Mouse (Mus musculus) forebrain, embryonic 10.5 days (tissue): ENCODE results near the gene Fbxo40. TPM values are rescaled to one million over a fixed set of nuclear protein-coding genes. Genes with fewer than 3 reads are reported as not detected.

Experiments
- DNase-seq: peaks from one replicate; pipeline ENCODE4 v3.0.0-alpha.2; 2017; ENCODE audit warnings: low spot score; ENCODE audit errors: extremely low spot score
- H3K27ac ChIP-seq: fragments of 300-500 bp; sonication (generic); 2 replicates; pipeline ENCODE4 v1.5.1; 2016; ENCODE audit warnings: mild to moderate bottlenecking
- H3K27me3 ChIP-seq: fragments of 300-500 bp; sonication (generic); 2 replicates; pipeline ENCODE4 v1.6.1; 2016; ENCODE audit warnings: mild to moderate bottlenecking; ENCODE audit not compliant: poor library complexity, severe bottlenecking
- H3K36me3 ChIP-seq: fragments of 300-500 bp; sonication (generic); replicated peaks from 2 replicates; pipeline ENCODE4 v1.6.1; 2016; ENCODE audit warnings: mild to moderate bottlenecking, moderate library complexity
- H3K4me1 ChIP-seq: fragments of 300-500 bp; sonication (generic); 2 replicates; pipeline ENCODE4 v1.6.1; 2016
- H3K4me3 ChIP-seq: fragments of 300-500 bp; sonication (generic); 2 replicates; pipeline ENCODE4 v1.5.1; 2016; ENCODE audit warnings: mild to moderate bottlenecking, moderate library complexity
- H3K9me3 ChIP-seq: fragments of 300-500 bp; sonication (generic); 2 replicates; pipeline ENCODE4 v1.6.1; 2016; ENCODE audit warnings: mild to moderate bottlenecking, moderate library complexity
- WGBS: fragments of 180-500 bp; shearing (Covaris S2); methylation state at CpG from one replicate; pipeline ENCODE4 v1.1.7; 2016; 5-methylcytosine and 5-hydroxymethylcytosine counted together
- polyA plus RNA-seq: library from polyadenylated mRNA; unstranded; fragments of >200 nt; fragmentation: Nextera tagmentation; extraction: Ambion mirVana; gene quantifications from 2 replicates; pipeline ENCODE4 v1.2.1, GENCODE M21; 2016

Fbxo40 gene
- polyA plus RNA-seq, 1 experiment from 2014 or later: 0.12 TPM

DNA sequence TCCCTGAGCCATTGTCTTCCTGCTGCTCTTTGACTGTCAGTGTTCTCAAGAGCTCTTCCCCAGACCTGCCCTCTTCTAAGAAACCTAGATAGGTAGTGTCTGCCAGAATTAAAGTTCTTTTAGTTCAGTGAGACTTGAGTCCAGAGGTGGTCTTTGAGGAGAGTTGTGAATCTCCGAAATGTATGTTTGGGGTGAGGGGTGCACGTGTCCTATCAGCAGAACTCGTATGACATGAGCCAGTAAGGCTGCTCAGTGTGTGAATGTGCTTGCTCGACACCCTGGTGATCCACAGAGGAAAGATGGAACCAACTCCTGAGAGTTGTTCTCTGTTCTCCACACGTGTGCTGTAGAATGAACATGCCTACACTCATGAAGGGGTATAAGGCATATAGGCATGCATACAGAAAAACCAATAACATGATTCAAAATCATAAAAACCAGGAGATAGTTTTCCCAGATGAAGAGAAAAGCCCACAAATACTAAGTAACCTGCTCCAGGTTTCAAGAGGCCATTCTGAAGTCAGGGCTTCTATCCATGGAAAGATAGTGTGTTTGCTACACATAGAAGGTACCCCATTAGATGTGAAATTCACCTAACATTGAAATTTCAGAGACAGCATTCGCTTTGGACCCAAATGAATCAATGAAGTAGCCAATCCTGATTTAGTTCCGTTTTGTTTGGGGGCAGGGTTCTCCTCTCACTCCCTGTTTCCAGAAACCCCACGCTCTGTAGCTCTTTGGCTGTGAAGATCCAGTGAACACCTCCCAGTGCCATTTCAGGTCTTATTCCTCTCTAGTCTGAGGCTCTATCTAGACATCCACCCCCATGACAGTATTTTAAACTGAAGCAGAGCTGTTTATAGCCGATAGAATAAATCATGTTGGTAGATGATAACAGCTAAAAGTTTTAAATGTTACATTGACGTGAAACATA is 63.5 kb downstream of the Fbxo40 start:
- H3K36me3 ChIP-seq: peaks cover 80% of the 10 kb centered on the region
- WGBS: 94% methylated on average over 10 of the region's 10 CpGs
- DNase-seq: no peak

GRCm38 (mm10) chr16:36925797-36926196 is 64.5 kb downstream of the Fbxo40 start:
- Histone ChIP-seq H3K4me1 (no peaks in the 10 kb centered on the region), H3K27ac (no peak overlapping the region), H3K27me3 (no peaks in the 10 kb centered on the region), H3K4me3 (no peak overlapping the region), H3K9me3 (no peaks in the 10 kb centered on the region), H3K36me3 (peaks cover 75% of the 10 kb centered on the region)
- no peak for DNase-seq
- WGBS: 89% methylated on average over 6 of the region's 6 CpGs

More for the DNA sequence above, 63.5 kb downstream of the Fbxo40 start:
- Histone ChIP-seq H3K4me3 (no peak overlapping the region), H3K9me3 (no peaks in the 10 kb centered on the region), H3K27ac (no peak overlapping the region), H3K27me3 (no peaks in the 10 kb centered on the region), H3K4me1 (no peaks in the 10 kb centered on the region)

DNA sequence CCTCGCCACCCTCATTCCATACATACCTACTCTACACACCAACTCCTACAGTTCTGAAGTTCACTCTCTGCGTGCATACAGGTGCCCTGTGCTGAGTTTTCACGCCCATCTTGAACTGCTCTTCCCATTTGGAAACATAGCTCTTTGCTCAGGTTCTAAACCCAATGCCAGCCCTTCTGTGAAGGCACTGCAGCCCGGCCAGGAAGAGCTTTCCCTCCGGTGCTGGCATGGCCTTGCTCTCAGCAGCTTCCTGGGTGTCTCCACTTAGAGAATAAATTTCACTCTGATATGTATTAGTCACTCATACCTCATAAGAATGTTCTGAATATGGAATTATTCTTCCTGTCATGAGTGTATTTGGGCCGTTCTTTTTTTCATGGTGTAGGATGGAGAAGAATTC is 64.9 kb downstream of the Fbxo40 start:
- Histone ChIP-seq H3K36me3 (peaks cover 73% of the 10 kb centered on the region), H3K4me1 (no peaks in the 10 kb centered on the region), H3K27me3 (no peaks in the 10 kb centered on the region), H3K9me3 (no peaks in the 10 kb centered on the region), H3K27ac (no peak overlapping the region), H3K4me3 (no peak overlapping the region)
- no peak for DNase-seq
- WGBS: 93% methylated on average over 6 of the region's 6 CpGs

GRCm38 (mm10) chr16:36924312-36924711 is 66.0 kb downstream of the Fbxo40 start:
- WGBS: 96% methylated on average over 8 of the region's 8 CpGs
- H3K27ac ChIP-seq: no peak overlapping the region

GRCm38 (mm10) chr16:36921980-36922379 is 68.3 kb downstream of the Fbxo40 start:
- no peaks in the 10 kb centered on the region for H3K4me1 ChIP-seq
- no peak overlapping the region for H3K4me3 ChIP-seq
- 92% methylated on average over 6 of the region's 6 CpGs for WGBS
- H3K36me3 ChIP-seq: peaks cover 72% of the 10 kb centered on the region
- no peak for DNase-seq
- H3K27ac ChIP-seq: no peak overlapping the region
- no peaks in the 10 kb centered on the region for H3K9me3 ChIP-seq
- no peaks in the 10 kb centered on the region for H3K27me3 ChIP-seq

More at GRCm38 (mm10) chr16:36924312-36924711, 66.0 kb downstream of the Fbxo40 start:
- Histone ChIP-seq H3K36me3 (peaks cover 73% of the 10 kb centered on the region), H3K4me1 (no peaks in the 10 kb centered on the region), H3K27me3 (no peaks in the 10 kb centered on the region), H3K9me3 (no peaks in the 10 kb centered on the region), H3K4me3 (no peak overlapping the region)
- no peak for DNase-seq

DNA sequence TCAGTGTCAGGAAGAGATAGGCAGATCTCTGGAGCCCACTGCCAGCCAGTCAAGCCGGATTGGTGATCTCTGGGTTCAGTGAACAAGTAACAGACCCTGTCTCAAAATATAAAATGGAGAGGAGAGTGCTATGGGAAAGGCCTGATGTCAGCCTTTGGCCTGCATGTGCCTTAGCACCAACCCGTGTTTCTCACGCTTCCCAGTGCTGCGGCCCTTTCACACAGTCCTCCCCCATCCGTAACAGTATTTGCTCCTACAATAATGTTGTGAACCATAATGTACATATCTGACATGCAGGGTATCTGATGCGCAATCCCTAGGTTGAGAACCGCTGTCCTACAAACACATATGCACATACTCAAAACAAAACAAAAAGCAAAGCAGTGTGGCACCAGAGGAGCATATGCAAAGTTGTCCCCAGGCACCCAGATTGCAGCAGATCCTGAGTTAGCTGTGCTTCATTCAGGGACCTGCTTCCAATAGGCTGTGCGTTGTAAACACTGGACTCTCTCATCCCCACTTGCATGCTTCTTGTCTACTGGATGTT is 69.1 kb downstream of the Fbxo40 start:
- no peak overlapping the region for H3K27ac ChIP-seq
- no peaks in the 10 kb centered on the region for H3K27me3 ChIP-seq
- no peak for DNase-seq
- peaks cover 72% of the 10 kb centered on the region for H3K36me3 ChIP-seq
- H3K4me3 ChIP-seq: no peak overlapping the region
- no peaks in the 10 kb centered on the region for H3K4me1 ChIP-seq
- H3K9me3 ChIP-seq: no peaks in the 10 kb centered on the region
- WGBS: 90% methylated on average over 8 of the region's 8 CpGs

- H3K27me3 ChIP-seq: no peaks in the 10 kb centered on the region
- 93% methylated on average over 3 of the region's 3 CpGs for WGBS
- H3K9me3 ChIP-seq: no peaks in the 10 kb centered on the region
- H3K36me3 ChIP-seq: peaks cover 72% of the 10 kb centered on the region
- no peak overlapping the region for H3K27ac ChIP-seq
- H3K4me3 ChIP-seq: no peak overlapping the region
- H3K4me1 ChIP-seq: no peaks in the 10 kb centered on the region
- DNase-seq: no peak
These were observed 69.9 kb downstream of the Fbxo40 start for GRCm38 (mm10) chr16:36920410-36920809.

- H3K27me3 ChIP-seq: no peaks in the 10 kb centered on the region
- no peak for DNase-seq
- no peaks in the 10 kb centered on the region for H3K9me3 ChIP-seq
- H3K4me3 ChIP-seq: no peak overlapping the region
- H3K27ac ChIP-seq: no peak overlapping the region
- H3K4me1 ChIP-seq: no peaks in the 10 kb centered on the region
- peaks cover 80% of the 10 kb centered on the region for H3K36me3 ChIP-seq
- 96% methylated on average over 10 of the region's 10 CpGs for WGBS
These were observed 71.8 kb downstream of the Fbxo40 start for GRCm38 (mm10) chr16:36918505-36918904.

- no peaks in the 10 kb centered on the region for H3K27me3 ChIP-seq
- H3K4me1 ChIP-seq: no peaks in the 10 kb centered on the region
- peaks cover 79% of the 10 kb centered on the region for H3K36me3 ChIP-seq
- no peak for DNase-seq
- WGBS: 91% methylated on average over 5 of the region's 5 CpGs
- H3K9me3 ChIP-seq: no peaks in the 10 kb centered on the region
- no peak overlapping the region for H3K27ac ChIP-seq
- H3K4me3 ChIP-seq: no peak overlapping the region
These were observed 76.1 kb downstream of the Fbxo40 start for GRCm38 (mm10) chr16:36914195-36914594.

Other genes starting within 250 kb of the Fbxo40 start
- 1.8 and 3.1 TPM in 2 replicates for gene Slc15a2, start 205.5 kb downstream of the Fbxo40 start, polyA plus RNA-seq
- gene Iqcb1, start 162.1 kb downstream of the Fbxo40 start, polyA plus RNA-seq: 64.6 and 67.8 TPM in 2 replicates
- gene Eaf2, start 115.5 kb downstream of the Fbxo40 start, polyA plus RNA-seq: 1.7 and 1.8 TPM in 2 replicates
- 71.8 and 76.2 TPM in 2 replicates for gene Golgb1, start 115.3 kb downstream of the Fbxo40 start, polyA plus RNA-seq
- 1.7 and 2.9 TPM in 2 replicates for gene Hcls1, start 55.5 kb downstream of the Fbxo40 start, polyA plus RNA-seq
- 14.7 and 15.8 TPM in 2 replicates for gene Polq, start 21.3 kb upstream of the Fbxo40 start, polyA plus RNA-seq